Mouse (Mus musculus) hindbrain, embryonic 13.5 days (tissue): ENCODE data around the gene Gm38119. TPM values are rescaled to one million over a fixed set of nuclear protein-coding genes. Genes with fewer than 3 reads are reported as not detected.

Experiments used
- polyA plus RNA-seq: library from polyadenylated mRNA; unstranded; fragments of >200 nt; fragmentation: Nextera tagmentation; extraction: Ambion mirVana; gene quantifications from 2 replicates; pipeline ENCODE4 v1.2.1, GENCODE M21; 2015

Gene Gm38119
- polyA plus RNA-seq, 1 experiment from 2014 or later: not detected

Other genes with a start within 250 kb of the Gm38119 start
- not detected in 2 replicates for gene Sprr4, start 238.6 kb downstream of the Gm38119 start, polyA plus RNA-seq
- gene 2310046K23Rik, start 204.6 kb downstream of the Gm38119 start, polyA plus RNA-seq: not detected in 2 replicates
- gene Ivl, start 165.4 kb downstream of the Gm38119 start, polyA plus RNA-seq: not detected in 2 replicates
- gene Smcp, start 150.1 kb downstream of the Gm38119 start, polyA plus RNA-seq: not detected in 2 replicates
- gene 2210017I01Rik, start 131.6 kb downstream of the Gm38119 start, polyA plus RNA-seq: not detected in 2 replicates
- gene Lce6a, start 117.4 kb downstream of the Gm38119 start, polyA plus RNA-seq: not detected in 2 replicates
- gene Lce1a1, start 90.8 kb downstream of the Gm38119 start, polyA plus RNA-seq: not detected in 2 replicates
- gene Lce1b, start 82.2 kb downstream of the Gm38119 start, polyA plus RNA-seq: not detected in 2 replicates
- gene Lce1a2, start 68.8 kb downstream of the Gm38119 start, polyA plus RNA-seq: not detected in 2 replicates
- not detected in 2 replicates for gene Lce1c, start 59.8 kb downstream of the Gm38119 start, polyA plus RNA-seq
- gene Lce1d, start 51.9 kb downstream of the Gm38119 start, polyA plus RNA-seq: not detected in 2 replicates
- not detected in 2 replicates for gene Lce1e, start 30.0 kb downstream of the Gm38119 start, polyA plus RNA-seq
- not detected in 2 replicates for gene Lce1f, start 18.7 kb downstream of the Gm38119 start, polyA plus RNA-seq
- not detected in 2 replicates for gene Lce1g, start 13.2 kb upstream of the Gm38119 start, polyA plus RNA-seq
- gene Lce1h, start 26.0 kb upstream of the Gm38119 start, polyA plus RNA-seq: not detected in 2 replicates
- not detected in 2 replicates for gene Lce1i, start 39.8 kb upstream of the Gm38119 start, polyA plus RNA-seq
- not detected in 2 replicates for gene Lce1j, start 51.4 kb upstream of the Gm38119 start, polyA plus RNA-seq
- not detected in 2 replicates for gene Lce1k, start 68.8 kb upstream of the Gm38119 start, polyA plus RNA-seq
- not detected in 2 replicates for gene Kprp, start 88.2 kb upstream of the Gm38119 start, polyA plus RNA-seq
- not detected in 2 replicates for gene Lce1l, start 112.2 kb upstream of the Gm38119 start, polyA plus RNA-seq
- gene 2310050C09Rik, start 131.1 kb upstream of the Gm38119 start, polyA plus RNA-seq: not detected in 2 replicates
- gene Lce3a, start 187.1 kb upstream of the Gm38119 start, polyA plus RNA-seq: not detected in 2 replicates
- not detected in 2 replicates for gene Lce3b, start 193.9 kb upstream of the Gm38119 start, polyA plus RNA-seq
- gene Lce3c, start 205.4 kb upstream of the Gm38119 start, polyA plus RNA-seq: not detected in 2 replicates
- gene Lce3d, start 218.3 kb upstream of the Gm38119 start, polyA plus RNA-seq: not detected in 2 replicates
- not detected in 2 replicates for gene Lce3e, start 228.0 kb upstream of the Gm38119 start, polyA plus RNA-seq